Mouse (Mus musculus): ENCODE results near the gene Brd3. TPM values are rescaled to one million over a fixed set of nuclear protein-coding genes. Genes with fewer than 3 reads are reported as not detected.

Brd3 gene
- total RNA-seq (2023) = 21.3 TPM

GRCm38 (mm10) chr2:27507562-27507961, at the start of gene Brd3:
TSS of gene Brd3 (minus strand) at chr2:27507662.

GRCm38 (mm10) chr2:27514639-27515328, 7.3 kb upstream of the Brd3 start, which contains the start of gene Wdr5:
TSS of gene Wdr5 (plus strand) at chr2:27515157.

GRCm38 (mm10) chr2:27441767-27442707, 65.4 kb downstream of the Brd3 start, which contains the start of gene Brd3os:
TSS of gene Brd3os (plus strand) at chr2:27442324.

GRCm38 (mm10) chr2:27426855-27427457, 80.5 kb downstream of the Brd3 start, which contains the start of gene Vav2:
TSS of gene Vav2 (minus strand) at chr2:27427033.

Other genes with a start within 250 kb of the Brd3 start
- gene Vav2, start 80.6 kb downstream of the Brd3 start, total RNA-seq (2023) = 21.3 TPM
- not detected for gene Brd3os, start 65.3 kb downstream of the Brd3 start, total RNA-seq (2023)
- gene Wdr5, start 7.5 kb upstream of the Brd3 start, total RNA-seq (2023) = 39.5 TPM
- 10.3 TPM for gene Rxra, start 168.8 kb upstream of the Brd3 start, total RNA-seq (2023)

All from CD4-positive naive resting alpha-beta T cell, adult 76 days (primary cell).